Mouse (Mus musculus) c-Kit-positive CD71-negative TER-119-negative erythroid progenitor cells, embryonic 14.5 days (primary cell): ENCODE data around the gene Usp16.
"Not testable (repeated sequence)": the region's sequence is repeated elsewhere in the genome, so short reads cannot be mapped to it uniquely, and the experiment has no call there.

Experiments used
- DNase-seq: peaks from one replicate; pipeline ENCODE4 v3.0.0-alpha.2; 2013; ENCODE audit warnings: low read depth

Gene Usp16

DNA sequence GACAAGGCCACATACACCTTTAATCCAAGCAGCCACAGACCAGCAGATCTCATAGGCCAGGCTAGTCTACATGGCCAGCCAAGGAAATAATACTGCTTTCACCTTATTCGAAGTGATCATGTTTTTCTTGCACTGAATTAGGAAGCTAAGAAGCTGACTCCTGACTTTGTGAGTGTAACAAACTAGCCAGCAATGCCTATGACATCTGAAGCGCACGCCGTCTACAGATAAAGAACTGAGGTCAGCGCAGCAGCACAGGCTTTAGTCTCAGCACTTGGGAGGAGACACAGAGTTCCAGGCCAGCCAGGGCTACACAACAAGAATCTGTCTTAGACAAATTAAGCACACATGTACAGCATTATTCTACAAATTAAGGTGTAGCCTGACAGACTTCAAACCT, 32.2 kb downstream of the Usp16 start:
- DNase-seq = no peak

DNA sequence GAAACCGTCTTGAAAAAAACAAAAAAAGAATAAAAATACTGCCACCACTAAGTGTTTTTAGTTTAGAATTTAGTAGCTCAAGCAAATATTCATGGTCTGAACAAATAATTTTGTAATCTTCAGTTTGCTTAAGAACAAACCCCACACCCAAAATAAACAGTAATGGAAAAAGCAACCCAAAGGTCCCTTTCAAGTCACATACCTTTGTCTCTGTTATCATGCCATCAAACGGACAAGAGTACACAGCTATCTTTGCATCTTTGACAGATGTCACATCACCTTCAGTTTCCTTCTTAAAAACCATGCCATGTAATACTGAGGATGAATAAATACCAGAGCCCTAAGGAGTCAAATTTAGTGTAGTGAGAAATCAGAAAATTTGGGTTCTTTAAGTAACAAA, 34.1 kb downstream of the Usp16 start:
- no peak for DNase-seq

DNA sequence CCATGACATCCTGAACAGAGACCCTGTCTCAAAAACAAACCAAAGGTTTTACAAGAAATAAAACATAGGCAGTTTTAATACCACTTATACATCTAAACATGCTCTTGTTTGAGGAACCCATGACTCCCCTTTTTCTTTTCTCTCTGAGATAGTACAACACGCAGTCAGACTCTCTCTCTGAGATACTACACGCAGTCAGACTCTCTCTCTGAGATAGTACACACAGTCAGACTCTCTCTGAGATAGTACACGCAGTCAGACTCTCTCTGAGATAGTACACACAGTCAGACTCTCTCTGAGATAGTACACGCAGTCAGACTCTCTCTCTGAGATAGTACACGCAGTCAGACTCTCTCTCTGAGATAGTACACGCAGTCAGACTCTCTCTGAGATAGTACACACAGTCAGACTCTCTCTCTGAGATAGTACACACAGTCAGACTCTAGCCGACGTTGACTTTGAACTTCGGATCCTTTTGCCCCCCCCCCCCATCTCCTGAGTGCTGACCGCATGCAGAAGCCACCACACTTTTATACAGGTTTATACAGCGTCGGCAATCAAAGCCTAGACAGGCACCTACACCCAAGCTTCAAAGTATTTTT, 37.8 kb downstream of the Usp16 start:
- DNase-seq = not testable (repeated sequence)

DNA sequence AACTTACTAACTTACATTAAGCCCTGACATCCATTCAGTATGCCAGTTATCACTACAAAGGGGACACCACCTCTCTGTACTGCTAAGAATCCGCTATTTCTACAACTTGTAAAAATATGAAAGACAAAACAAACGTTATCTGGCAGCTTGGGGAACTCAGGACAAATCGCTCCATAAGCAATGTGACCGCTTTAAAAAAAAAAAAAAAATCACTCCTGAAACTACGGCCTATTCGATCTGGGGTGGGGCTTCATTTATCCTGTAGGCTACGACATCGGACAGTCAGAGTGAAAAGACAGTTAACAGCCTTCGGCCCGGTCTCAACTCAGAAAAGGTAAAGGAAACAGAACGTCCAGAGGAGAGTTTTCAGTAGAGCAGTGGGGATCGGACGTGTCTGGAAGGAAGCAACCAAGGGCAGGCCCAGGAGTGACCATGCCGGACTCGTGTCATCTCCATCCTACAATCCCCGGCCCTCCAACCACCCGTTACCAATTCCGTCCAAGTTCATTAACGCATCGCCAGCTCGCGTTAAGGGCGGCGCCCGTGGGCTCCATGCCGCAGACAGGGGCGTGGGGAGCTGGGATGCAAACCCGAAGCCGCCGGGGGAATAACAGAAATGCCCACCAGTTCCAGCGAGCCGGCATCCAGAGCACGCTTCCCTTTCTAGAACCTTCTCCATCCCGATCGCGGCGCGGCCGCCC, 40.6 kb downstream of the Usp16 start:
- DNase-seq = no peak

DNA sequence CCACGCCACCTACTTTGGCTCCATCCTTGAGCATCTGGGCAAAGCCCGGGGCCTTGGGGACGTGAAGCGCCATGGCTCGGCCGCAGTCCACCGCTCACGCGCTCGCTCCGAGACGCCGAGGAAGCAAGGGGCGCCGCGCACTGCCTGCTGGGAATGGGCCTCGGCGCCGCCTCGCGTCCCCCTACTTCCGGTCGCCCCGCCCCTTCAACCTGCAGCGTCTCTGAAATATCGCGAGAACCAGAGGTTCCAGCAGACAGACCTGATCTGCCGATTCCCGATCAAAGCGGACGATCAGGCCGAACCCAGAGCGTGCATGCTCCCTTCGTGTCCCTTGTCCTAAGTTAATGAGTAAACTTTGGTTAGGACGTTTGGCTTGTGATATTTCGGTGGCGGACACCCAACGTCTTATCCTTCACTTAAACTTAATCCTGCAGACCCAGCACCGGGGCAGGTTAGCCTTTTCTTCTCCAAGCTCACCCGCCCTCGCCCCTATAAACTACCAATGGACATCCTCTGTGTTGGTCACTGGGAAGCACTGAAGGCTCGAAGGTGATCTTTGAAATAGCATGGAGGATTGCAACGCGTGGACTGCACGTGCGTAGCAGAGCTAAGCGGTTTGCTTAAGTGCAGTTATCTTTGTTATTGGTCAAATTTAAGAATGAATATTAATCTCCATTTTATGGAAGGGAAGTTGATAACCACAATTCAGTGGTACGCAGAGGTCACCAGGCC, 41.4 kb downstream of the Usp16 start, which contains the start of gene Cct8:
Gene Cct8, minus strand, starts transcription at position 158 of the 732 bp plus-strand sequence.
- peak; percentile 94 for DNase-seq

DNA sequence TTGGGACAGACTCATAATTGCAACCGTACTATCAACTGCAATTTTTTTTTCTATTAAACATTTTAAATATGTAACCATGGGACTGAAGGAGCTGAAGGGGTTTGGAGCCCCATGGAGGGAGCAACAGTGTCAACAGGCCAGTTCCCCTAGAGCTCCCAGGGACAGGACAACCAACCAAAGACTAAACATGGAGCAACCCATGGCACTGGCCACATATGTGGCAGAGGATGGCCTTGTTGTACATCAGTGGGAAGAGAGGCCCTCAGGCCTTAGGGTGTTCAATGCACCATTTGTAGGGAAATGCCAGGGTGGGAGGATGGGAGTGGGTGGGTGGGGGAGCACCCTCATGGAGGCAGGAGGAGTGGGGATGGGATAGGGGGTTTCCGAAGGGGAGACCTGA, 42.2 kb downstream of the Usp16 start:
- no peak for DNase-seq

DNA sequence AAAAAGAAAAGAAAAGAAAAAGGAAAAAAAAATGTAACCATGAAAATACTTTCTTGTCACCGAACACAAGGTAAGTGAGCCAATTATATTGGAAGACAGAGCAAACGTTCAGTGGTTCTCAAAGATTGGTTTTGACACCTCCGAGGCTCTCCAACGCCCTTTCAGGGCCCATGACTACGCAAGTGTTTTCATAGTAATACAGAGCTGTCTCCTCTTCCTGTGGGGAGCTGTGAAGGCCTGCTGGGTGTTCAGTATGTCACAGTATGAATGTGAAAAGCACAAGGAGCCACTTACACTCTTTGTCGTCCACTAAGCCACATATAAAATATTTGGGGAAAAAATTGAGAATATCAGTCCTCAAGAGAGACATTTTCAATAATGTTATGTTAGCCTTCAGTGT, 42.7 kb downstream of the Usp16 start:
- no peak for DNase-seq

DNA sequence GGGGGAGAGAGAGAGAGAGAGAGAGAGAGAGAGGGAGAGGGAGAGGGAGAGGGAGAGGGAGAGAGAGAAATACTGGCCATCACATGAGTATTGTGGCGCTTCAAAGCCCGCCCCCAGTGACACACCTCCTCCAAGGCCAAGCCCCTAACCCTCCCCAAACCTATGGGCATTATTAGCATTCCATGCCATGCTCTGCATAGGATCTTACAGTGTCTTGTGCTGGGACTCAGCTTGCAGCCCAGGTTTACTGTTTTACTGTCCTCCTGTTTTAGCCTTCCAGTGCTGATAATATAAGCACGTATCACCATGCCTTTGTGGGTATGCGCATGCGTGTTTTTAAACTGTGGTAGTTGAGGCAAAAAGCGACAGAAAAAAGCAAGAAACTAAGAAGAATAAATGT, 45.1 kb downstream of the Usp16 start:
- no peak for DNase-seq

DNA sequence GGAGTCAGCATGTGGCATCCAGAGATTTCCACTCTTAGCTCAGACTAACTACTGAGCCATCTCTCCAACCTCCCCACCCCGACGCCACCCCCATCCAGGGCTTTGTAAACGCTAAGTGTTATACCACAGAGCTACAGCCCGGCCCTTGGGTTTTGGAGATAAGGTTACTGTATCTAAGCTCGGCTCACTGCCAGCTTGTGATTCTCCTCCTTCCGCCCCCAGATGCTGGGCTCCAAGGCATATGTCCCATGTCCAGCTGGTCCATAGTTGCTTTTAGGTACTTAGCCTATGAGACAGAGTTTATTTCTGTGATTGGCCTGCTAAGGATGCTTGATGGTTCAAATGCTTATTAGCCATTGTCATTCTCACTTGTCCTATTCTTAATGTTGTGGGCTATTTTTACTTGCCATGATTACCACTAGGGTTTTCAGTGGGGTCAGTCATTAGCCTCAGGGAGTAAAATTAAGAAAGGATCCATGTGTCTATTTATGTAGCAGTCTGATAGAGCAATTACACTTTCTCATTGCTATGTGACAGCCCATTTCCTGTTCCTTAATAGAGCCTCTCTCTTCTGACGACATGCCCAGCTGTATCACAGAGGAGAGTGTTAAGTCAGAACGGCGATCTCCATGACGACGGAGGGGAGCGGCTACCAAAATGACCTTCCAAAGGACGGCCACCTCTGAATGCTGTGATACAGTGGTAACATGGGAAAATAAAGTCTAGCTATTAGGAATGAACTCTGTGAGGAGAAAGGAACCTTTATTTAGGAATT, 47.0 kb downstream of the Usp16 start:
- DNase-seq = peak; percentile 22

DNA sequence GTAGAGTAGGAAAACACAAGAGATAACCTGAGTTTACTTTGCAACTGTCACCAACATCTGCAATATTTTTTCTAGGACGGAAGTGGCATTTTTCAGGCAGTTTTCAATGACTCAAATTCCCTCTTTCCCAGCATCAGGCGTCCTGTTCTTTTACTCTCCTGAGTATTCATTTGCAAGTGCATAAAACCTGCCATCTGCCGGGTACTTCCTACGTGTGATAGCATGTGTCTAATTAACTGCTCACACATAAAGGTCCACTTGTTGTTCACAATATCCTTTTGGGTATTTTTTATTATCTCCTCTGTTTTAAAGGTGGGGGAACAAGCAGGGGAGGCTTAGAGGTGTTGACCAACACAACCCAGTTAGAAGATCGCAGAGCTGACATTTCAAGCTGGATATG, 57.2 kb downstream of the Usp16 start:
- DNase-seq = no peak

DNA sequence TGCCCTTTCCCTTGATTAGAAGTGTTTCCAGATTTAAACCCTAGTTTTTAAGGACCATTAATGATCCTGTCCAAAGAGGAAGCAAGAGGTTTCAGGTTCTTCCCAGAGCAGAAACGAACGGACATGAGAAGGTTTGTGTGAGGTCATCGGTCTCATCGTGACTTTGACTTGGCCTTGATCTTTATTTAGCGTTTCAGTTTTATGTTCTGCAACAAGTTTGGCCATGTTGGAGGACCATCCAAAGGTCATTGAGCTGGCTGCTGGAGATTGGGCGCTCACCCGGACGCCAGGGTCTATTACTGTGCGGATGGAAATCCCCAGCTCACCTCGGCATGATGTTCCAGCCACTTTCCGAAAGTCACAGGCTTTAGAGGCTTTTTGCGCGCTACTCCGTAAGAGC, 57.8 kb downstream of the Usp16 start:
- DNase-seq = no peak

DNA sequence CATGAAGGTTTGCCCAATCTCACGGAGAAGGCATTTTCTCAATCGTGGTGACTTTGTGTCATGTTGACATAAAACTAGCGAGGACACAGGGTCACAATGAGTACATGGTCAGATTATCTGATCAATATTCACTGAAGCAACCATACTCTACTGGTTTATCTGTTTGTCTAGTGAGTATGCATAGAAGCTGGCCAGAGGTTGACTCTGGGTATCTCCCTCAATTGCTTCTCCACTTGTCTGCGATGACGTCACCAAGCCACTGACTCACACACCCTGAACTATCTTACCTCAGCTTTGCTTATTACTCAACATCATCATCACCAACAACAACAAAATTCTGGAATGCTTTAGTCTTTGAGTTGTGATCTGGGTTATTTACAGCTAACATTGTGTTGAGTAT, 69.7 kb downstream of the Usp16 start:
- DNase-seq = no peak

DNA sequence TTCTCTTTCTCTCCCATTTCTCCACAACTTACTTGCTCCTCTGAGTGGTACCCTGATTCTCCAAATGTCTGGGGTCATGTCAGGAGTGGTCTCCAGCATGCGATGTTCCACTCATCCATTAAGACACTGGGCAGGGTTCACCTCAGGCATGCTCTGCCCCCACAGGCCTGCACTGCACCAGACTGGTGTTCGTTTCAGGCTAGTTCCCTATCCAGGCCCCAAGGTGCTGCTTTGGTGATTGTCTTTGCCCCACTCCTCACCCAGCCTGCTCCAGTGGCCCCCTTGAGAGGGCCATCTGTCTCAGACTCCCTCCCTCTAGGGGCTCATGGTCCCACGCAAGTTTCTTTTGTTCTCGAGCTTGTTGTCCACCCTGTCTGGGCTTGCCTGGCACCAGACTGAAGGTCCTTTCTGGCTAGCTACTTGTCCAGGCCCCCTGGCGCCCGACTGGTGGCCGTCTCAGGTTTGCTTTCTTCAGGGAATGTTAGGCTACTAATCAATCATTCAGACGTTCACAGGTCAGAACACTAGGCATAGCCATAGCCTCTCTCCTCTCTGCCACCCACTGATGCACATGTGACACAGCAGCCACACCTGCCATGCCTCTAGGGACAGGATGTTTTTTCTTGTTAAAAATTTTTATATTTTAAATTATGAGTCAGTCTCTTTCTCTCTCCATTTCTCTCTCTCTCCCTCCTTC, 73.2 kb downstream of the Usp16 start:
- no peak for DNase-seq

DNA sequence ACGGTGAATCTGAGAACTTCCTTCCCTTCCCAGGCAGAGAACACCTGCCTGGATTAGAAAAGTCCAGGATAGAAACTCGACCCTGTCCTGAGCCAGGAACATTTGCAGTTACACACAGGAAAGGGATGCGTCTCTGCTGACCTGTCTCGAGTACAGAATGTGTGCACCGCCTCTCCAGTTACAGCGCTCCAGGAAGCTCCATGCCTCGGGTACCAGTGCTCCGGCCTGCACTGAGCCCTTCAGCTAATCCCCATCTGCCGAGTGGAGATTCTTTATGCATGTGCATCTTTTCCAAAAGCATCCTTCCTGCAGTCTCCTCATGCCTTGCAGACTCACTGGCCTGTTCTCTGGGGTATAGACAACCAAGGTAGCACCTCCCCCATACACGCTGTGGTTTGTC, 74.3 kb downstream of the Usp16 start:
- no peak for DNase-seq
